Mouse (Mus musculus): ENCODE measurements around the gene Tom1l1. TPM values are rescaled to one million over a fixed set of nuclear protein-coding genes. Genes with fewer than 3 reads are reported as not detected.

The Tom1l1 gene
- total and polyA plus RNA-seq, 3 experiments = 0.25 to 4.2 TPM; not detected in 1

DNA sequence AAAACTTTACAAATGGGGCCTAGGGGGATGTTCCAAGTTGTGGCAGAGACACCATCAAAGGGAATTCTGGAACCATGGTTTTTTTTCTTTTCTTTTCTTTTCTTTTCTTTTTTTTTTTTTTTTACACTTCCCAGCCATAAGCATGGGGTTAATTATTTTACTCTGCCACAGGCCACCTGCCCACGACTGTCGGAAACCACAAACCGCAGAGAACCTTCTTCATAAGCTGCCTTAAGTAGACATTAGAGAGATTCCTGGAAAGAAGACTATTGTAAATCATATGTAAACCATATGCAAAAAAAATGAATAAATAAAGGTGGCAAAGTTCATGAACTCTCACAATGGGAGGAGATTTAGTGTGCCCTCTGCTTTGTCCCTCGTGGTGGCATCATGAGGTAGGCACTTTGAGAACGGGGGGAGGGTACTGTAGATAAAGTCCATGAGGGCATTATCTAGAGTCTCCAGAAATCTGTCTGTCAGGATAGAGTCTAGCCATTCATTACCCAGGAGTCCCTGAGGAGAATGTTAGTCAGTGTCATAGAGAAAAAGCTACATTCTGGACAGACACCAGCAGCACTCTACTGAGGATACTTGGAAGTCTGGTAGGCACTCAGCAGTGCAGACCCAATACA lies 12.6 kb downstream of the Tom1l1 start:
- no peaks in the 10 kb centered on the region for H3K36me3 ChIP-seq (replicated peaks in 1 of 2; ENCODE audit: control insufficient read depth in 1 of 2, insufficient read depth in 1 of 2, low read length in 1 of 2)

DNA sequence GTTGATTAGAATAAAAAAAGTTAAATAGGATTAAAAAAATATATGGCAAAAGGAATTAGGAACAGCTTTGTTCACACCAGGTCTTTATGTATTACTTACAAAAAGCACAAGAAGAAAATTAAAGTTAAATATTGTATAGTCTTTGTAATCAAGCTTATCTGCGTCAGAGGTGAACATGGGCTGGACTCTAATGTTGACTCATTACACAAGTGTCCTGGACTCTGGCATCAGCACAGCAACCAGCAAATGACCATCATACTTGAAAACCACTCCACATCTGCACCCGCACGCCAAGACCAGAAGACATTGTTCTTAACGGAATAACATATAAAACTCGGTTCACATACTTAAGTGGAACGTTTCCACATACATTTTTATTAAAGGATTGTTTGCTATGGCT lies 20.8 kb downstream of the Tom1l1 start:
- Histone ChIP-seq H3K27me3 (replicated peaks) (no peaks in the 10 kb centered on the region), H3K27ac (ENCODE audit: insufficient read depth, low read depth) (no peak overlapping the region), H3K79me2 (replicated peaks; ENCODE audit: control insufficient read depth, extremely low read depth, insufficient read depth, poor library complexity, severe bottlenecking) (no peaks in the 10 kb centered on the region), H3K4me3 (replicated peaks in 1 of 3; ENCODE audit: low read depth in 2 of 3, low read length in 2 of 3, poor library complexity in 1 of 3) (no peak overlapping the region), H3K9ac (ENCODE audit: insufficient read depth, low read depth) (no peak overlapping the region), H3K4me1 (ENCODE audit: control insufficient read depth in 1 of 2, insufficient read depth in 2 of 2) (no peaks in the 10 kb centered on the region), H3K4me2 (ENCODE audit: insufficient read depth, low read depth, poor library complexity, severe bottlenecking) (no peak overlapping the region), H3K36me3 (replicated peaks in 1 of 2; ENCODE audit: control insufficient read depth in 1 of 2, insufficient read depth in 1 of 2, low read length in 1 of 2) (no peaks in the 10 kb centered on the region), H3K9me3 (replicated peaks; ENCODE audit: low read length) (no peaks in the 10 kb centered on the region)
- TF ChIP-seq NRF1 (IDR thresholded peaks at IDR 0.05; ENCODE audit: low read depth, low read length) (no peak), JUND (conservative IDR thresholded peaks at IDR 0.05; ENCODE audit: low read depth, low read length) (no peak), MXI1 (IDR thresholded peaks at IDR 0.05; ENCODE audit: low read depth, low read length) (no peak), USF1 (IDR thresholded peaks at IDR 0.05; ENCODE audit: low read depth, low read length) (no peak), CHD1 (IDR thresholded peaks at IDR 0.05; ENCODE audit: low read depth, low read length) (no peak), PAX5 (IDR thresholded peaks at IDR 0.05; ENCODE audit: low read length) (no peak), E2F4 (IDR thresholded peaks at IDR 0.05; ENCODE audit: insufficient replicate concordance, low read depth, low read length) (no peak), TBP (conservative IDR thresholded peaks at IDR 0.05; ENCODE audit: low read depth, low read length) (no peak), SMC3 (IDR thresholded peaks at IDR 0.05; ENCODE audit: low read depth, low read length) (no peak), NELFE (IDR thresholded peaks at IDR 0.05; ENCODE audit: low read depth, low read length) (no peak), CTCF (conservative IDR thresholded peaks at IDR 0.05 in 1 of 2, IDR thresholded peaks at IDR 0.05 in 1 of 2; ENCODE audit: low read depth in 2 of 2, low read length in 2 of 2) (no peak), SIN3A (IDR thresholded peaks at IDR 0.05; ENCODE audit: low read length) (no peak), MAZ (IDR thresholded peaks at IDR 0.05; ENCODE audit: low read depth, low read length) (no peak), IRF4 (IDR thresholded peaks at IDR 0.05; ENCODE audit: low read depth, low read length) (no peak), USF2 (conservative IDR thresholded peaks at IDR 0.05; ENCODE audit: low read depth, low read length) (no peak)
- dilution Hi-C loops (cut with MboI; ENCODE audit: extremely low pct_ligation_motif_present, extremely low pct_unique_long_range_greater_than_20kb, low sequenced_read_pairs) = no loop called here
- in situ Hi-C loops (cut with MboI; ENCODE audit: low pct_ligation_motif_present, low pct_unique_long_range_greater_than_20kb, low sequenced_read_pairs) = no loop called here
- no peak for DNase-seq (ENCODE audit: extremely low read depth)

More for the DNA sequence above, 12.6 kb downstream of the Tom1l1 start:
- Histone ChIP-seq H3K4me1 (ENCODE audit: control insufficient read depth in 1 of 2, insufficient read depth in 2 of 2) (peaks cover 7 to 14% of the 10 kb centered on the region in 2 experiments), H3K79me2 (replicated peaks; ENCODE audit: control insufficient read depth, extremely low read depth, insufficient read depth, poor library complexity, severe bottlenecking) (no peaks in the 10 kb centered on the region), H3K4me3 (replicated peaks in 1 of 3; ENCODE audit: low read depth in 2 of 3, low read length in 2 of 3, poor library complexity in 1 of 3) (no peak overlapping the region), H3K9me3 (replicated peaks; ENCODE audit: low read length) (no peaks in the 10 kb centered on the region), H3K27ac (ENCODE audit: insufficient read depth, low read depth) (no peak overlapping the region), H3K4me2 (ENCODE audit: insufficient read depth, low read depth, poor library complexity, severe bottlenecking) (0 out of 2 replicates have a peak overlapping the region, but pooled peaks have one; percentile 6), H3K9ac (ENCODE audit: insufficient read depth, low read depth) (no peak overlapping the region), H3K27me3 (replicated peaks) (peaks cover 4% of the 10 kb centered on the region)
- peak; percentile 72 for DNase-seq (ENCODE audit: extremely low read depth)
- in situ Hi-C loops (cut with MboI; ENCODE audit: low pct_ligation_motif_present, low pct_unique_long_range_greater_than_20kb, low sequenced_read_pairs) = no loop called here
- TF ChIP-seq ETS1 (conservative IDR thresholded peaks at IDR 0.05; ENCODE audit: low read depth, low read length) (no peak; the same call in 1 of the 2 replicates), ELF1 (IDR thresholded peaks at IDR 0.05; ENCODE audit: low read depth, low read length) (no peak), EP300 (IDR thresholded peaks at IDR 0.05; ENCODE audit: low read length) (peak; percentile 75; the same call in 1 of the 2 replicates), RCOR1 (conservative IDR thresholded peaks at IDR 0.05; ENCODE audit: low read depth, low read length) (no peak), USF1 (IDR thresholded peaks at IDR 0.05; ENCODE audit: low read depth, low read length) (no peak), CHD1 (IDR thresholded peaks at IDR 0.05; ENCODE audit: low read depth, low read length) (no peak), BHLHE40 (IDR thresholded peaks at IDR 0.05; ENCODE audit: low read depth, low read length) (peak; percentile 46), JUND (conservative IDR thresholded peaks at IDR 0.05; ENCODE audit: low read depth, low read length) (no peak), KAT2A (IDR thresholded peaks at IDR 0.05; ENCODE audit: insufficient replicate concordance, low read length) (no peak), MAX (IDR thresholded peaks at IDR 0.05; ENCODE audit: low read length) (no peak), NRF1 (IDR thresholded peaks at IDR 0.05; ENCODE audit: low read depth, low read length) (no peak), MXI1 (IDR thresholded peaks at IDR 0.05; ENCODE audit: low read depth, low read length) (no peak), UBTF (IDR thresholded peaks at IDR 0.05; ENCODE audit: low read depth, low read length) (no peak), USF2 (conservative IDR thresholded peaks at IDR 0.05; ENCODE audit: low read depth, low read length) (no peak), RAD21 (IDR thresholded peaks at IDR 0.05; ENCODE audit: low read depth, low read length) (no peak), E2F4 (IDR thresholded peaks at IDR 0.05; ENCODE audit: insufficient replicate concordance, low read depth, low read length) (no peak), PAX5 (IDR thresholded peaks at IDR 0.05; ENCODE audit: low read length) (no peak), ZNF384 (IDR thresholded peaks at IDR 0.05; ENCODE audit: low read depth, low read length) (peak; percentile 90), ZC3H11A (IDR thresholded peaks at IDR 0.05; ENCODE audit: low read depth, low read length) (no peak), MAFK (IDR thresholded peaks at IDR 0.05; ENCODE audit: insufficient replicate concordance, low read length) (peak; percentile 48; the same call in 1 of the 2 replicates), NELFE (IDR thresholded peaks at IDR 0.05; ENCODE audit: low read depth, low read length) (no peak), MEF2A (IDR thresholded peaks at IDR 0.05; ENCODE audit: borderline replicate concordance, low read depth, low read length) (no peak), CTCF (conservative IDR thresholded peaks at IDR 0.05 in 1 of 2, IDR thresholded peaks at IDR 0.05 in 1 of 2; ENCODE audit: low read depth in 2 of 2, low read length in 2 of 2) (no peak), MAZ (IDR thresholded peaks at IDR 0.05; ENCODE audit: low read depth, low read length) (no peak), IRF4 (IDR thresholded peaks at IDR 0.05; ENCODE audit: low read depth, low read length) (no peak), POLR2AphosphoS2 (IDR thresholded peaks at IDR 0.05; ENCODE audit: low read depth, low read length) (no peak), MYC (IDR thresholded peaks at IDR 0.05; ENCODE audit: low read depth, low read length) (no peak), ZKSCAN1 (IDR thresholded peaks at IDR 0.05; ENCODE audit: borderline replicate concordance, low read depth, low read length) (no peak), CHD2 (IDR thresholded peaks at IDR 0.05; ENCODE audit: low read length) (no peak), TCF12 (IDR thresholded peaks at IDR 0.05; ENCODE audit: low read depth, low read length) (no peak; the same call in 1 of the 2 replicates), SIN3A (IDR thresholded peaks at IDR 0.05; ENCODE audit: low read length) (no peak), HCFC1 (IDR thresholded peaks at IDR 0.05; ENCODE audit: low read depth, low read length) (no peak), TBP (conservative IDR thresholded peaks at IDR 0.05; ENCODE audit: low read depth, low read length) (no peak), ZMIZ1 (IDR thresholded peaks at IDR 0.05; ENCODE audit: low read depth, low read length) (no peak), SMC3 (IDR thresholded peaks at IDR 0.05; ENCODE audit: low read depth, low read length) (no peak)
- dilution Hi-C loops (cut with MboI; ENCODE audit: extremely low pct_ligation_motif_present, extremely low pct_unique_long_range_greater_than_20kb, low sequenced_read_pairs) = no loop called here

All from CH12.LX (cell line).